Comparison of ENCODE assay signal across 13 mouse cellular contexts in genomic region chr11:5898531-5898930, GRCm38 (mm10). TPM values are rescaled to one million over a fixed set of nuclear protein-coding genes. Genes with fewer than 3 reads are reported as not detected.
A peak's percentile ranks its signal among the peaks of the same experiment; 100 is the strongest.
DNase-seq lines count a peak whose midpoint lies in the region; ATAC-seq lines count a peak whose summit lies in the region.
"Had no signal": no experiment of that assay in that cellular context is flagged by ENCODE, and none has a peak within 500 bp of the region (broad histone marks: within the 10 kb centered on the region; RNA-seq: fewer than 3 reads in every experiment).

Gene Myl7, minus strand, starts transcription at chr11:5898782.

- no peak within 1 kb of the TSS for H3K4me2 ChIP-seq in forebrain, embryonic 15.5 days (replicated peaks)
- 0 out of 2 replicates have a peak within 1 kb of the TSS, but pooled peaks have one; percentile 7 for H3K4me2 ChIP-seq in neural tube, embryonic 11.5 days (ENCODE audit: low read depth)
- no peak within 1 kb of the TSS for H3K4me2 ChIP-seq in neural tube, embryonic 15.5 days
- H3K4me2 ChIP-seq in intestine, embryonic 16.5 days (ENCODE audit: low read depth, low read length) = peak within 1 kb of the TSS; percentile 39
- H3K4me2 ChIP-seq in stomach, embryonic 16.5 days (ENCODE audit: low read depth, low read length) = peak within 1 kb of the TSS; percentile 35; the same call in 1 of the 2 replicates
- H3K4me2 ChIP-seq: embryonic facial prominence, embryonic 15.5 days; limb, embryonic 13.5 days had no signal

- H3K4me1 ChIP-seq in forebrain, embryonic 10.5 days = peaks cover 52% of the 10 kb centered on the region
- H3K4me1 ChIP-seq in forebrain, embryonic 15.5 days = peaks cover 18% of the 10 kb centered on the region
- peaks cover 23% of the 10 kb centered on the region for H3K4me1 ChIP-seq in neural tube, embryonic 11.5 days (ENCODE audit: control insufficient read depth, insufficient read depth, low read length)
- peaks cover 25% of the 10 kb centered on the region for H3K4me1 ChIP-seq in neural tube, embryonic 15.5 days
- peaks cover 61% of the 10 kb centered on the region for H3K4me1 ChIP-seq in intestine, embryonic 16.5 days (ENCODE audit: control insufficient read depth, insufficient read depth, low read length)
- peaks cover 29% of the 10 kb centered on the region for H3K4me1 ChIP-seq in stomach, embryonic 16.5 days (ENCODE audit: control insufficient read depth, insufficient read depth, low read length)

- peak within 1 kb of the TSS; percentile 19 for H3K4me3 ChIP-seq in forebrain, embryonic 10.5 days
- H3K4me3 ChIP-seq in forebrain, embryonic 15.5 days = no peak within 1 kb of the TSS
- H3K4me3 ChIP-seq in neural tube, embryonic 11.5 days (ENCODE audit: low read depth, low read length) = no peak within 1 kb of the TSS
- no peak within 1 kb of the TSS for H3K4me3 ChIP-seq in neural tube, embryonic 15.5 days (replicated peaks)
- H3K4me3 ChIP-seq in intestine, embryonic 16.5 days (ENCODE audit: low read length) = peak within 1 kb of the TSS; percentile 24
- peak within 1 kb of the TSS; percentile 12; the same call in 1 of the 2 replicates for H3K4me3 ChIP-seq in stomach, embryonic 16.5 days (replicated peaks; ENCODE audit: low read length)
- H3K4me3 ChIP-seq: embryonic facial prominence, embryonic 15.5 days; gastrocnemius, adult 2 months; limb, embryonic 13.5 days; neural tube, embryonic 13.5 days had no signal

- H3K36me3 ChIP-seq in forebrain, embryonic 10.5 days (replicated peaks) = no peaks in the 10 kb centered on the region
- H3K36me3 ChIP-seq in forebrain, embryonic 15.5 days = no peaks in the 10 kb centered on the region
- no peaks in the 10 kb centered on the region for H3K36me3 ChIP-seq in neural tube, embryonic 11.5 days (ENCODE audit: control insufficient read depth, insufficient read depth, low read length)
- H3K36me3 ChIP-seq in neural tube, embryonic 15.5 days = no peaks in the 10 kb centered on the region
- H3K36me3 ChIP-seq in intestine, embryonic 16.5 days (ENCODE audit: control insufficient read depth, insufficient read depth, low read length) = no peaks in the 10 kb centered on the region
- H3K36me3 ChIP-seq in stomach, embryonic 16.5 days (ENCODE audit: control insufficient read depth, insufficient read depth, low read length) = no peaks in the 10 kb centered on the region
- H3K36me3 ChIP-seq: embryonic facial prominence, embryonic 15.5 days; limb, embryonic 13.5 days; neural tube, embryonic 13.5 days had no signal

- DNase-seq in forebrain, embryonic 10.5 days (ENCODE audit: extremely low spot score, low spot score) = no peak
- DNase-seq in neural tube, embryonic 11.5 days (ENCODE audit: low spot score) = no peak
- no peak for DNase-seq in right cerebral cortex, adult 18-20 months
- DNase-seq in spleen, postnatal 10 days (ENCODE audit: low spot score in 2 of 2) = no peak
- DNase-seq: gastrocnemius, adult 2 months; kidney, postnatal 14 days had no signal

- no peak for ATAC-seq in forebrain, embryonic 15.5 days (replicated peaks)
- no peak for ATAC-seq in neural tube, embryonic 11.5 days (ENCODE audit: insufficient read depth, low FRiP score, low TSS enrichment)
- ATAC-seq in neural tube, embryonic 15.5 days (ENCODE audit: low FRiP score) = no peak
- no peak for ATAC-seq in intestine, embryonic 16.5 days
- 0 out of 2 replicates have a peak, but pooled peaks have one; percentile 24 for ATAC-seq in stomach, embryonic 16.5 days (ENCODE audit: insufficient read depth, low FRiP score)

- H3K27ac ChIP-seq in forebrain, embryonic 10.5 days = peak within 1 kb of the TSS; percentile 66
- no peak within 1 kb of the TSS for H3K27ac ChIP-seq in forebrain, embryonic 15.5 days (replicated peaks)
- no peak within 1 kb of the TSS for H3K27ac ChIP-seq in neural tube, embryonic 11.5 days (ENCODE audit: low read depth, low read length)
- no peak within 1 kb of the TSS for H3K27ac ChIP-seq in neural tube, embryonic 15.5 days (replicated peaks)
- no peak within 1 kb of the TSS; the same call in 1 of the 2 replicates for H3K27ac ChIP-seq in intestine, embryonic 16.5 days (ENCODE audit: low read length)
- peak within 1 kb of the TSS; percentile 50; the same call in 1 of the 2 replicates for H3K27ac ChIP-seq in stomach, embryonic 16.5 days (ENCODE audit: low read length)
- H3K27ac ChIP-seq: embryonic facial prominence, embryonic 15.5 days; gastrocnemius, adult 2 months; limb, embryonic 13.5 days; neural tube, embryonic 13.5 days had no signal

- H3K9me3 ChIP-seq in forebrain, embryonic 10.5 days = no peaks in the 10 kb centered on the region
- no peaks in the 10 kb centered on the region for H3K9me3 ChIP-seq in forebrain, embryonic 15.5 days
- H3K9me3 ChIP-seq in neural tube, embryonic 11.5 days (ENCODE audit: control insufficient read depth, low read length) = no peaks in the 10 kb centered on the region
- H3K9me3 ChIP-seq in neural tube, embryonic 15.5 days (replicated peaks) = no peaks in the 10 kb centered on the region
- H3K9me3 ChIP-seq in intestine, embryonic 16.5 days (ENCODE audit: control insufficient read depth, low read length) = no peaks in the 10 kb centered on the region
- no peaks in the 10 kb centered on the region for H3K9me3 ChIP-seq in stomach, embryonic 16.5 days (replicated peaks; ENCODE audit: control insufficient read depth, low read length)
- H3K9me3 ChIP-seq: embryonic facial prominence, embryonic 15.5 days; limb, embryonic 13.5 days; neural tube, embryonic 13.5 days had no signal

- H3K9ac ChIP-seq in forebrain, embryonic 15.5 days (replicated peaks) = no peak within 1 kb of the TSS
- no peak within 1 kb of the TSS; the same call in 1 of the 2 replicates for H3K9ac ChIP-seq in neural tube, embryonic 11.5 days (ENCODE audit: low read length)
- no peak within 1 kb of the TSS for H3K9ac ChIP-seq in neural tube, embryonic 15.5 days (replicated peaks)
- H3K9ac ChIP-seq in intestine, embryonic 16.5 days (ENCODE audit: low read depth, low read length) = peak within 1 kb of the TSS; percentile 38
- H3K9ac ChIP-seq in stomach, embryonic 16.5 days (ENCODE audit: low read length) = peak within 1 kb of the TSS; percentile 45
- H3K9ac ChIP-seq: embryonic facial prominence, embryonic 15.5 days; limb, embryonic 13.5 days; neural tube, embryonic 13.5 days had no signal

- H3K27me3 ChIP-seq in forebrain, embryonic 10.5 days (ENCODE audit: poor library complexity, severe bottlenecking) = peaks cover 83% of the 10 kb centered on the region
- no peaks in the 10 kb centered on the region for H3K27me3 ChIP-seq in forebrain, embryonic 15.5 days
- 0 out of 2 replicates have a peak, but pooled peaks cover 4% of the 10 kb centered on the region for H3K27me3 ChIP-seq in neural tube, embryonic 11.5 days (ENCODE audit: control insufficient read depth, insufficient read depth, low read length)
- peaks cover 7% of the 10 kb centered on the region; the same call in 1 of the 2 replicates for H3K27me3 ChIP-seq in neural tube, embryonic 15.5 days (replicated peaks)
- H3K27me3 ChIP-seq in intestine, embryonic 16.5 days (replicated peaks; ENCODE audit: control insufficient read depth, insufficient read depth, low read length) = no peaks in the 10 kb centered on the region
- H3K27me3 ChIP-seq in stomach, embryonic 16.5 days (ENCODE audit: control insufficient read depth, insufficient read depth, low read length) = no peaks in the 10 kb centered on the region

- 74% methylated on average over 5 of the region's 5 CpGs for WGBS in forebrain, embryonic 10.5 days
- WGBS in forebrain, embryonic 15.5 days = 74% methylated on average over 5 of the region's 5 CpGs
- 55% methylated on average over 5 of the region's 5 CpGs for WGBS in neural tube, embryonic 11.5 days
- WGBS in neural tube, embryonic 15.5 days = 82% methylated on average over 5 of the region's 5 CpGs
- 46% methylated on average over 5 of the region's 5 CpGs for WGBS in intestine, embryonic 16.5 days
- 53% methylated on average over 5 of the region's 5 CpGs for WGBS in stomach, embryonic 16.5 days

RNA-seq across cellular contexts. Expression of gene Myl7, which starts in this region (rescaled TPM):
- 2.6 and 3.1 TPM in 2 replicates for polyA plus RNA-seq in forebrain, embryonic 10.5 days (2016; fragmentation: Nextera tagmentation; extraction: Ambion mirVana)
- polyA plus RNA-seq in forebrain, embryonic 15.5 days (2015; fragmentation: Nextera tagmentation; extraction: Ambion mirVana) = 0.32 and 1.6 TPM in 2 replicates
- polyA plus RNA-seq in neural tube, embryonic 11.5 days (2014; fragmentation: Nextera tagmentation; extraction: Ambion mirVana) = 3.9 and 16.9 TPM in 2 replicates
- polyA plus RNA-seq in neural tube, embryonic 15.5 days (2015; fragmentation: Nextera tagmentation; extraction: Ambion mirVana) = 1.4 and 10.6 TPM in 2 replicates
- 75.3 and 88.3 TPM in 2 replicates for polyA plus RNA-seq in intestine, embryonic 16.5 days (2015; fragmentation: Nextera tagmentation; extraction: Ambion mirVana)
- 32.4 and 43.0 TPM in 2 replicates for polyA plus RNA-seq in stomach, embryonic 16.5 days (2015; fragmentation: Nextera tagmentation; extraction: Ambion mirVana)

Comparison
In these comparisons a context has a peak if more than half of its experiments do, and no peak if none do; other contexts are left out.
1. H3K27ac ChIP-seq: peak in forebrain, embryonic 10.5 days (single experiment) and stomach, embryonic 16.5 days (single experiment); none in forebrain, embryonic 15.5 days (single experiment), neural tube, embryonic 11.5 days (single experiment), neural tube, embryonic 15.5 days (single experiment) and intestine, embryonic 16.5 days (single experiment).
2. H3K4me3 ChIP-seq: peak in forebrain, embryonic 10.5 days (single experiment), intestine, embryonic 16.5 days (single experiment) and stomach, embryonic 16.5 days (single experiment); none in forebrain, embryonic 15.5 days (single experiment), neural tube, embryonic 11.5 days (single experiment) and neural tube, embryonic 15.5 days (single experiment).
3. H3K4me2 ChIP-seq: peak in neural tube, embryonic 11.5 days (single experiment), intestine, embryonic 16.5 days (single experiment) and stomach, embryonic 16.5 days (single experiment); none in forebrain, embryonic 15.5 days (single experiment) and neural tube, embryonic 15.5 days (single experiment).
4. H3K9ac ChIP-seq: peak in intestine, embryonic 16.5 days (single experiment) and stomach, embryonic 16.5 days (single experiment); none in forebrain, embryonic 15.5 days (single experiment), neural tube, embryonic 11.5 days (single experiment) and neural tube, embryonic 15.5 days (single experiment).